Mouse (Mus musculus) limb, embryonic 15.5 days (tissue): ENCODE measurements around the gene Aurkb. TPM values are rescaled to one million over a fixed set of nuclear protein-coding genes. Genes with fewer than 3 reads are reported as not detected.

Experiments used
- ATAC-seq: fragments of 200-750 bp; cut with Nextera tagmentation; 2 replicates; pipeline ENCODE4 v1.8.0; 2017; ENCODE audit warnings: low read depth, moderate TSS enrichment; ENCODE audit not compliant: insufficient number of reproducible peaks, low FRiP score, low TSS enrichment
- H3K27ac ChIP-seq: fragments of 300-500 bp; sonication (generic); 2 replicates; pipeline ENCODE4 v1.5.1; 2015; ENCODE audit warnings: moderate library complexity, mild to moderate bottlenecking, inconsistent platforms
- H3K27me3 ChIP-seq: fragments of 300-500 bp; sonication (generic); 2 replicates; pipeline ENCODE4 v1.6.1; 2015; ENCODE audit warnings: inconsistent platforms
- H3K36me3 ChIP-seq: fragments of 300-500 bp; sonication (generic); 2 replicates; pipeline ENCODE4 v1.6.1; 2015; ENCODE audit warnings: inconsistent platforms
- H3K4me1 ChIP-seq: fragments of 300-500 bp; sonication (generic); 2 replicates; pipeline ENCODE4 v1.6.1; 2015; ENCODE audit warnings: inconsistent platforms
- H3K4me2 ChIP-seq: fragments of 300-500 bp; sonication (generic); 2 replicates; pipeline ENCODE4 v1.6.1; 2015; ENCODE audit warnings: mild to moderate bottlenecking, inconsistent platforms
- H3K4me3 ChIP-seq: fragments of 300-500 bp; sonication (generic); 2 replicates; pipeline ENCODE4 v1.5.1; 2015; ENCODE audit warnings: mild to moderate bottlenecking, inconsistent platforms
- H3K9ac ChIP-seq: fragments of 300-500 bp; sonication (generic); 2 replicates; pipeline ENCODE4 v1.6.1; 2015; ENCODE audit warnings: inconsistent platforms
- H3K9me3 ChIP-seq: fragments of 300-500 bp; sonication (generic); 2 replicates; pipeline ENCODE4 v1.6.1; 2016; ENCODE audit warnings: inconsistent platforms
- WGBS: fragments of 180-500 bp; shearing (Covaris S2); methylation state at CpG from one replicate; pipeline ENCODE4 v1.1.7; 2015; 5-methylcytosine and 5-hydroxymethylcytosine counted together
- polyA plus RNA-seq: library from polyadenylated mRNA; unstranded; fragments of >200 nt; fragmentation: Nextera tagmentation; extraction: Ambion mirVana; gene quantifications from 2 replicates; pipeline ENCODE4 v1.2.1, GENCODE M21; 2015

Gene Aurkb
- polyA plus RNA-seq, 1 experiment from 2014 or later, result 111 TPM

DNA sequence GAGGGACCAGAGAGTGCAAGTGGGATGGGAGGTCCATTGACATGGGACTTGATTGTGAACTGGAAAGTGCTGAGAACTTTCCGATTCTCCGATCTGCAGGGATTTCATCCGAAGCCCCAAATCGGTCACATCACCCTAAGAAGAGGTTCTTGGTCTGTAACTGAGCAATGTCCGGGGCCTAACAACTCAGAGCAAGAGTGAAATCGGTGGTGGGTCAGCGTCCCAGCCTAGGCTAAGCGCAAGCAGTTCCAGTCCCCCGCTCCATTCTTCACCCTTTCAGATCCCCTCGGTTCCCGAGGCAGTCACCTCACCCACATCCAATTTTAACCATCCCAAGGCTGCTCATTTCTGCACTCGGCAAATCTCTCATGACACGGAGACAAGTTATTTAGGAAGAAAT, 24.6 kb downstream of the Aurkb start:
- Histone ChIP-seq H3K36me3 (no peaks in the 10 kb centered on the region), H3K9me3 (no peaks in the 10 kb centered on the region), H3K4me3 (peak overlapping the region; percentile 61), H3K27me3 (no peaks in the 10 kb centered on the region), H3K9ac (peak overlapping the region; percentile 83), H3K4me2 (peak overlapping the region; percentile 72), H3K27ac (peak overlapping the region; percentile 98), H3K4me1 (peaks cover 55% of the 10 kb centered on the region)
- WGBS, result 2% methylated on average over 13 of the region's 13 CpGs
- no peak for ATAC-seq

DNA sequence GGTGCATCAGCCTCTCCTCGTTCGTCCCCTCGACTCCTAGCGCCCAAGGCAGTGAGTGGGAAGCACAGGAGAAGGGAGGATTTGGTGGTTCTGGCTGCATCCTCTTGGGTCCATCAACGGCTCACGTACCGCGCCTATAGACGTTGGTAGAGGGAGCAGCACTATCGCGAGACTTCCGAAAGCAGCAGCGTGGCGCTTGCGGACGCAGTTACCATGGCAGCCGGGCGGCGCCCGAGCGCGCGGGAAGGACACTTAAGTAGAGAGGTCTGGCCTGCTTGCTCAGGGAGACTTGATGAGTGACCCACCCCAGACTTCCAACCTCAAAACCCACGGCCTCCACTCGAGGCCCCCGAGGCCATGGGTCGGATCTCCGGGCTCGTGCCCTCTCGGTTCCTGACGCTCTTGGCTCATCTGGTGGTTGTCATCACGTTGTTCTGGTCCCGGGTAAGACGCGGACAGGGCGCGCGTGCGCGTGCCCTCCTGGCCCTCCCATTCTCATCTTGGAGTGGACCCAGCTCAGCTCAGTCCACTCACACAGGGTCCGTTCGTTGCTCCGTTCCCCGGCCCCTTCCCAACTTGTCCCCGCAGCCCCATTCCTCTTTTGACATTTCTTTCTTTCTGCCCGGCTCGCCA, 25.3 kb downstream of the Aurkb start, which contains the start of gene Tmem107:
TSS of gene Tmem107 (plus strand) at position 217 of the 633 bp plus-strand sequence.
- Histone ChIP-seq H3K4me1 (peaks cover 55% of the 10 kb centered on the region), H3K27ac (peak within 1 kb of the TSS; percentile 98), H3K4me2 (peak within 1 kb of the TSS; percentile 72), H3K9ac (peak within 1 kb of the TSS; percentile 83), H3K9me3 (no peaks in the 10 kb centered on the region), H3K36me3 (no peaks in the 10 kb centered on the region), H3K4me3 (peak within 1 kb of the TSS; percentile 61), H3K27me3 (no peaks in the 10 kb centered on the region)
- peak; percentile 84 for ATAC-seq
- WGBS, result under 1% methylated on average over 47 of the region's 47 CpGs

DNA sequence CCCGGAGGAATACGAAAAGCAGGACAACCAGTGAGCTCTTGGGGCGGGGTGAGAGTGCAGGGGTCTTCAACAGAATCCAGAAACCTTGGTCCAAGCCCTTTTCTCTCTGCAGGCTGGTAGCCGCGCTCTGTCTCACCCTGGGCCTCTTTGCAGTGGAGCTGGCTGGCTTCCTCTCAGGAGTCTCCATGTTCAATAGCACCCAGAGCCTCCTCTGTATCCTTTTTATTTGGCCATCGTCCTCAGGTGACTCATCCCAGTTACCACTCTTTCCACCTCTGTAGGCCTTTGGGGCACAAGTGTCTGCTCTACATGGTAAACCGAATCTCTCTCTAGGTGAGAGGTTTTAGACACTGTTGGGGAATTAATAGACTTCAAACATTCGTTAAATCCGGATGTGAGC, 25.8 kb downstream of the Aurkb start:
- ATAC-seq, result no peak
- Histone ChIP-seq H3K9ac (peak overlapping the region; percentile 83), H3K4me2 (peak overlapping the region; percentile 72), H3K4me3 (peak overlapping the region; percentile 61), H3K36me3 (no peaks in the 10 kb centered on the region), H3K27me3 (no peaks in the 10 kb centered on the region), H3K4me1 (peaks cover 49% of the 10 kb centered on the region), H3K27ac (peak overlapping the region; percentile 98), H3K9me3 (no peaks in the 10 kb centered on the region)
- 24% methylated on average over 9 of the region's 9 CpGs for WGBS

DNA sequence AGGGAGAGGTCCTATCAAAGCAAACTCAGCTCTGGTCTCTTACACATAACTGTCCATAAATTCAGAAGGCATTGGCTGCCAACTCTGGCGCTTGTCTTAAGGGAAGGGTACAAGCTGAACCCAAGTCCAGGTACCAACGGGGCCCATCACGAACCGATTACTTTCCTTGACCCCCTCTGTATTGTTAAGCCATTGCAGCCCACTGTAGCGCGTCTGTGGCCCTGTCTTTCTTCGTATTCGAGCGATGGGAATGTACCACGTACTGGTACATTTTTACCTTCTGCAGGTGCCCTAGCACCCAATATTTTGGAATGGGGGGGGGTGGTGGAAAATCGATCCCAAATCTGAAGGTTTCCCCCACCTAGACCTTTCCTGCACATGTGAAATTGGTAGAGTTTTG, 26.8 kb downstream of the Aurkb start:
- H3K4me2 ChIP-seq, result peak overlapping the region; percentile 45
- H3K9me3 ChIP-seq, result no peaks in the 10 kb centered on the region
- H3K27me3 ChIP-seq, result no peaks in the 10 kb centered on the region
- H3K27ac ChIP-seq, result peak overlapping the region; percentile 94
- 82% methylated on average over 11 of the region's 11 CpGs for WGBS
- no peak overlapping the region; the same call in 1 of the 2 replicates for H3K4me3 ChIP-seq
- peaks cover 41% of the 10 kb centered on the region for H3K4me1 ChIP-seq
- H3K36me3 ChIP-seq, result no peaks in the 10 kb centered on the region
- H3K9ac ChIP-seq, result no peak overlapping the region
- ATAC-seq, result no peak

DNA sequence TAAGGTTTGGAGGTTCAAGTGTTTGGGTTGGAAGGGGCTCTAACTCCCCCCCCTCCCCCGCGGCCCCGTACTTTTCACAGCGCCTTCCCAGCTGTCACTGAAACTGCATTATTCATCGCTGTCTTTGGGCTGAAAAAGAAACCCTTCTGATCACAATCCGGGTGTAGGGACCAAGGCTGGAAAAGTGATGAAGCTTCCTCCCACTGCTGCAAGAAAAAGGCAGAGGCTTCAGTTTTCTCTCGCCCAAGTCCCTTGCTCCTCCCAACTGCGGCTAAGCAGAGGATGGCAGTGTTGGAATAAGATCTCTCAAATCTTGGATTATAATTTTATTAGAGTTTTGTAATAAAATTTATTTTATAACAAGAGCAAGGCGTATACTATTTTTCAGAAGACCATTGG, 27.2 kb downstream of the Aurkb start:
- H3K36me3 ChIP-seq, result no peaks in the 10 kb centered on the region
- no peak for ATAC-seq
- peak overlapping the region; percentile 94 for H3K27ac ChIP-seq
- peak overlapping the region; percentile 25 for H3K4me3 ChIP-seq
- H3K9ac ChIP-seq, result 0 out of 2 replicates have a peak overlapping the region, but pooled peaks have one; percentile 29
- H3K4me2 ChIP-seq, result peak overlapping the region; percentile 45
- no peaks in the 10 kb centered on the region for H3K27me3 ChIP-seq
- WGBS, result 9% methylated on average over 9 of the region's 9 CpGs
- H3K9me3 ChIP-seq, result no peaks in the 10 kb centered on the region
- H3K4me1 ChIP-seq, result peaks cover 37% of the 10 kb centered on the region

DNA sequence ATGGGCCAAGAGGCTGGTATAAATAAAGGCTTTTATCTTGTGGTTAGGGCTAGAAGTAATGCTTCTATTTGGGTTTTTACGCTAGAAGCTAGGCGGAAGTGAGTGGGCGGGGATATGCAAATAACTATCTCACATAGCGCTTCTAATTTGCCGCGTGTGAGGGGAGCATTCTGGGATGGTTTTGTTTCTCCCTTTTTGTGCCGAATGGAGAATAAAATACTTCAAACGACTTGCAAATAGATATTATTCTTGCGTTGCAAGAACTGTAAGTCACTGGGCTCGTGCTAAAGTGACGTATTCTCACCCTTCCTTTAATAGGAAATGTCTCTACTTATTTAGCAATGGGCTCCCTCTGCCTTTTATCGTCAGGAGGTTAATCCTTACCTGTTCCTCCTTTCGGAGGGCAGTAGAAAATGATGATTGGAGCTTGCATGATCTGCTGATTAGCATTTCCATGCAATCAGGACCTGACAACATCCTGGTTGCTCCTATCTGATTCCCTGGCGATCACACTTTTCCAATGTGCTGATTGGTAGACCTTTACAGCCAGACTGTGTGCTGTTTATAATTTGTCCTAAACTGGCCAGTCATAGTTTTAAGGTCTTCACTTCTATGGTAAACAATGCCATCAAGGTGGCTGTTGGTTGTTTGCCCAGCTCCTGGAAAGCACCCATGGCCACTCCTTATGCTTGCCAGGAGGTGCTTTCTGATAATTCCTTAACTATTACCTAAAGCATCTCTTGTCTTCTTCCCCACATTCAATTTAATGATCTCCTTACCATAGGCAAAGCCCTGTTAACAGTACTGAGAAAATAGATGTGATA, 27.8 kb downstream of the Aurkb start:
- peak overlapping the region; percentile 45 for H3K4me2 ChIP-seq
- peak overlapping the region; percentile 25 for H3K4me3 ChIP-seq
- H3K4me1 ChIP-seq, result peaks cover 36% of the 10 kb centered on the region
- peak; percentile 56; the same call in 1 of the 2 replicates for ATAC-seq
- H3K9me3 ChIP-seq, result no peaks in the 10 kb centered on the region
- WGBS, result under 1% methylated on average over 14 of the region's 14 CpGs
- H3K9ac ChIP-seq, result 0 out of 2 replicates have a peak overlapping the region, but pooled peaks have one; percentile 29
- H3K27me3 ChIP-seq, result no peaks in the 10 kb centered on the region
- peak overlapping the region; percentile 94 for H3K27ac ChIP-seq
- no peaks in the 10 kb centered on the region for H3K36me3 ChIP-seq

DNA sequence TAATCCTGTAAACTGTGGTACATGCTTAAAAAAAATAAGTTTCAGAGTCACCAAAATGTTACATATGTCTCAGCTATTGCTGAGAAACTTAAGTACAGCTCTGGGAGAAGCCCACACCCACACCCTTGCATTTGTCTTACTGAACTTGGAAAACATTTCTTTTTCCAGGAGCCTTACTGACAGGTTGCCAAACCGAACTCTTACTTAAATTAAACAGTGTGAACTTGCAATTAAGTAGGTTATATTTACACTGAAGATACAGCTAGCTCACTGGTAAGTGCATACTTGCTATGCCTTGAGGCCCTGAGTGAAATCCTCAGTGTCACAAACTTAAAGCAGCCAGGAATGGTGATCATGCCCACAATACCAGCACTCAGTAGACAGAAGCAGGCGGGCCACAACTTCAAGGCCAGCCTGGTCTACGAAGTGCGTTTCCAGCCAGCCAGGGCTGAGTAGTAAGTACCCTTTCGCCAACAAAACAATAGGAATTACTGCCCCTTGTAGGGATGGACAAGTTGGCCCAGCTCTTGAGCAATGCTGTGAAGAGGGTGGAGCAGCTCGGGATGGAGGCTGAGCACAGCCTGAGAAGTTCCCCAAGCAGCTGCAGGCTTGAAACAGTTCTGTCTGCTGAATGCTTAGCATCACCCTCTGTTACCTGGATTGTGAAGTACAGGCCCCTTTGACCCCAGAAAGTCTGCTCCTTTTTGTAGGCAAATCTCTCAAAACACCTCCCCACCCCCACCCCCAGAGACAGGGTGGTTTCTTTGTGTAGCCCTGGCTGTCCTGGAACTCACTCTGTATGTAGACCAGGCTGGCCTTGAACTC, 28.7 kb downstream of the Aurkb start:
- H3K27me3 ChIP-seq, result no peaks in the 10 kb centered on the region
- peak overlapping the region; percentile 94 for H3K27ac ChIP-seq
- H3K4me1 ChIP-seq, result peaks cover 40% of the 10 kb centered on the region
- H3K4me2 ChIP-seq, result no peak overlapping the region
- H3K9me3 ChIP-seq, result no peaks in the 10 kb centered on the region
- H3K36me3 ChIP-seq, result no peaks in the 10 kb centered on the region
- no peak for ATAC-seq
- 38% methylated on average over 6 of the region's 6 CpGs for WGBS
- no peak overlapping the region for H3K4me3 ChIP-seq
- no peak overlapping the region for H3K9ac ChIP-seq

DNA sequence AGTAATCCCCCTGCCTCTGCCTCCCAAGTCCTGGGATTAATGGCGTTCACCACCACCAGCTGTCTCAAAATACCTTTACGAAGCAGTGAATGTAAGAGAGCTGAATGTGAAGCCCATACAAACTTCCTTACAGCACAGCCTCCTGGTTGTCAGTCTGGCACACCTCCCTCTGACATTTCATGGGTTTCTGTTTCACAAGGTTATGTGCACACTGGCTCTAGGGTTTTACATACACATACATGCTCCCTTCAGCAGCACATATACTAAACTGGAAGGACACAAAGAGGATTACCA, 29.3 kb downstream of the Aurkb start:
- Histone ChIP-seq H3K36me3 (no peaks in the 10 kb centered on the region), H3K9me3 (no peaks in the 10 kb centered on the region), H3K4me3 (no peak overlapping the region), H3K9ac (no peak overlapping the region), H3K4me1 (peaks cover 39% of the 10 kb centered on the region), H3K27me3 (no peaks in the 10 kb centered on the region), H3K4me2 (no peak overlapping the region), H3K27ac (peak overlapping the region; percentile 94)
- WGBS, result 46% methylated on average over 2 of the region's 2 CpGs
- ATAC-seq, result no peak

DNA sequence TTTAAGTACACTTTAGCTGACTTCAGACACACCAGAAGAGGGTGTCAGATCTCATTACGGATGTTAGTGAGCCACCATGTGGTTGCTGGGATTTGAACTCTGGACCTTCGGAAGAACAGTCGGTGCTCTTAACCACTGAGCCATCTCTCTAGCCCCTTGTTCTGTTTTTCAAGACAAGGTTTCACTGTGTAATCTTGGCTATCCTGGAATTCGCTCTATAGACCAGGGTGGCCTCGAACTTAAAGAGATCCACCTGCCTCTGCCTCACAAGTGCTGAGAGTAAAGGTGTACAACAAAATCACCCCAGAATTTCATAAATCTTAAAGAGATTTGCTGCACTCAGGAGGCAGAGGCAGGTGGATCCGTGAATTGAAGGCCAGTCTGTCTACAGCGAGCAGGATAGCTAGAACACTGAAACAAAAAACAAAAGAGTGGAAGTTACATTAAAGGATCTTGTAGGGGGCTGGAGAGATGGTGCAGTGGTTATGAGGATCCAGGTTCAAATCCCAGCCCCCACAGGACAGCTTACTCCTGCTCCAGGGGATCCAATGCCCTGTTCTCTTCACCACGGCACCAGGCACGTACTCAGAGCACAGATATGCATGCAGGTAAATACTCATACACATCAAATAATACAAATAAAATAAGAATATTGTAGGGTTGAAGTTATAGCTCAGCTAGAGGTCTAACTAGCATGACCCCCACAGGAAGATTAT, 30.5 kb downstream of the Aurkb start:
- no peak for ATAC-seq
- H3K4me1 ChIP-seq, result peaks cover 36% of the 10 kb centered on the region
- H3K9me3 ChIP-seq, result no peaks in the 10 kb centered on the region
- H3K4me2 ChIP-seq, result no peak overlapping the region
- no peaks in the 10 kb centered on the region for H3K27me3 ChIP-seq
- H3K9ac ChIP-seq, result no peak overlapping the region
- 53% methylated on average over 9 of the region's 9 CpGs for WGBS
- H3K4me3 ChIP-seq, result no peak overlapping the region
- H3K36me3 ChIP-seq, result no peaks in the 10 kb centered on the region
- H3K27ac ChIP-seq, result no peak overlapping the region

DNA sequence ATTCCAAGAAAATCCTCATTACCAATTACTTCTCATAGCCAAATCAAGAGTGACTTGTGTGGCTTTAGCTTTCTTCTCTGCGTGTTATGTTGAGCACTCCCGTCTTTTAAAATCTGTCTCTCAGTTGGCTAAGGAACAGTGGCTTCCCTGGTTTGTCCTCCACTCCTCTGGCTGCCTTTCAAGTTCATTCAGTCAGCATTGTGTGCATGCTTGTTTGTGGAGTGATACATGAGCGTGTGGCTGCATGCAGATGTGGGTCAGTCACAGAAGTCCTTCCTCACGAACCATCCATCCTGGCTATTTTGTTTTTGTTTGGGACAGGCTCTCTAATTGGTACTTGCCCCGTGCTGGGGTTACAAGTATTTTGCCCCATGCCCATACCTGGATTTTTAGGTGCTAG, 31.1 kb downstream of the Aurkb start:
- H3K36me3 ChIP-seq, result no peaks in the 10 kb centered on the region

DNA sequence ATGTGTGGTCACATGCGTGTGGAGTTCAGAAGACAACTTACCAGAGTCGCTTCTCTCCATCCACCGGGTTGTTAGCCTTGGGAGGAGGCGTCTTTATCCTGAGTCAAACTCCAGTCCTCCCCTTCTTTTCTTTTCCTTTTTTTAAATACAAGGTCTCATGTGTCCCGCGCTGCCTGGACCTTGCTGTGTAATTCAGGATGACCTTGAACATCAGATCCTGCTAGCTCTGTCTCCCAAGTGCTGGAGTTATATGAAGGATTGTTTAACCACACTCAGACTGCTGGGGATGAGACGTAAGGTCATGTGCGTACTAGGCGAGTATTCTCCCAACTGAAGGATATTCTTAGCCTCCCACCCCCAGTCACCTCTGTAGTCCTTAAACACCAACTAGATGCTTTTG, 31.9 kb downstream of the Aurkb start:
- H3K36me3 ChIP-seq, result no peaks in the 10 kb centered on the region
- H3K27me3 ChIP-seq, result no peaks in the 10 kb centered on the region
- no peaks in the 10 kb centered on the region for H3K9me3 ChIP-seq
- H3K27ac ChIP-seq, result no peak overlapping the region
- no peak overlapping the region for H3K4me2 ChIP-seq
- H3K9ac ChIP-seq, result no peak overlapping the region
- 83% methylated on average over 9 of the region's 9 CpGs for WGBS
- peaks cover 25% of the 10 kb centered on the region for H3K4me1 ChIP-seq
- no peak for ATAC-seq
- H3K4me3 ChIP-seq, result no peak overlapping the region

More for the DNA sequence above, 31.1 kb downstream of the Aurkb start:
- Histone ChIP-seq H3K27me3 (no peaks in the 10 kb centered on the region), H3K27ac (no peak overlapping the region), H3K4me2 (no peak overlapping the region), H3K9me3 (no peaks in the 10 kb centered on the region), H3K9ac (no peak overlapping the region), H3K4me3 (no peak overlapping the region), H3K4me1 (peaks cover 30% of the 10 kb centered on the region)
- no peak for ATAC-seq
- 63% methylated on average over 5 of the region's 5 CpGs for WGBS
